Mouse (Mus musculus) adrenal gland, postnatal 10 days (tissue): ENCODE measurements around the gene Slc16a11. TPM values are rescaled to one million over a fixed set of nuclear protein-coding genes. Genes with fewer than 3 reads are reported as not detected.
A peak's percentile ranks its signal among the peaks of the same experiment; 100 is the strongest.

Experiments
- DNase-seq: peaks from one replicate; pipeline ENCODE4 v3.0.0; 2021; ENCODE audit warnings: mixed read lengths
- microRNA-seq: library from miRNA; unstranded; fragments of <30 nt; microRNA quantifications from one replicate; pipeline ENCODE4 v1.2.0, GENCODE M21; 2021
- total RNA-seq, 2 experiments: library from RNA; stranded (reverse); gene quantifications; 2 replicates each; pipeline ENCODE4 v1.2.3; 2021

Slc16a11 gene
- total RNA-seq, 2 experiments from 2014 or later = 1.3 to 2.5 TPM

- DNase-seq = no peak
Measured at GRCm38 (mm10) chr11:70251853-70252252, 39.3 kb downstream of the Slc16a11 start.

- peak; percentile 3 for DNase-seq
Measured at GRCm38 (mm10) chr11:70254337-70254736, 41.8 kb downstream of the Slc16a11 start.

- peak; percentile 70 for DNase-seq
Measured at GRCm38 (mm10) chr11:70254931-70255531, 42.5 kb downstream of the Slc16a11 start, which contains the start of gene Alox12. TSS of gene Alox12 (minus strand) at chr11:70255353.

GRCm38 (mm10) chr11:70259035-70259434 is 46.5 kb downstream of the Slc16a11 start:
- DNase-seq = no peak

GRCm38 (mm10) chr11:70265252-70265651 is 52.7 kb downstream of the Slc16a11 start:
- DNase-seq = no peak

GRCm38 (mm10) chr11:70265819-70266218 is 53.3 kb downstream of the Slc16a11 start:
- no peak for DNase-seq

Small RNA genes lying within 50 kb of the gene (microRNA-seq; reads per million reads assigned to microRNA genes)
- gene Mir195a (1,522 reads per million, percentile 80 among the genes with 10 or more reads in this experiment), gene Mir497 (not detected), gene Mir497b (not detected)

Other genes with a start within 250 kb of the Slc16a11 start
- 1 to 10 TPM in 1 of 2 experiments, under 1 TPM in 1; 0.70 to 1.2 TPM for gene Cldn7, start 248.0 kb upstream of the Slc16a11 start, total RNA-seq
- gene Ctdnep1, start 231.6 kb upstream of the Slc16a11 start, total RNA-seq = 100 to 1,000 TPM; 117 to 148 TPM
- 10 to 100 TPM; 66.8 to 71.4 TPM for gene Elp5, start 230.2 kb upstream of the Slc16a11 start, total RNA-seq
- gene Gabarap, start 221.6 kb upstream of the Slc16a11 start, total RNA-seq = 100 to 1,000 TPM; 339 to 345 TPM
- 10 to 100 TPM; 43.5 to 50.5 TPM for gene Phf23, start 217.0 kb upstream of the Slc16a11 start, total RNA-seq
- gene Dvl2, start 212.2 kb upstream of the Slc16a11 start, total RNA-seq = 10 to 100 TPM; 15.7 to 23.0 TPM
- gene Acadvl, start 197.3 kb upstream of the Slc16a11 start, total RNA-seq = 1,000 to 10,000 TPM; 1,467 to 1,540 TPM
- gene Dlg4, start 195.8 kb upstream of the Slc16a11 start, total RNA-seq = 10 to 100 TPM; 29.9 to 37.6 TPM
- gene Asgr1, start 158.7 kb upstream of the Slc16a11 start, total RNA-seq = 10 to 100 TPM; 35.0 to 76.1 TPM
- gene Asgr2, start 120.1 kb upstream of the Slc16a11 start, total RNA-seq = 10 to 100 TPM; 17.1 to 37.9 TPM
- gene Mgl2, start 82.4 kb upstream of the Slc16a11 start, total RNA-seq = 1 to 10 TPM; 2.1 to 2.5 TPM
- 1 to 10 TPM; 4.6 to 5.1 TPM for gene Clec10a, start 56.6 kb upstream of the Slc16a11 start, total RNA-seq
- 1 to 10 TPM; 3.8 to 6.2 TPM for gene Slc16a13, start 8.3 kb downstream of the Slc16a11 start, total RNA-seq
- gene Bcl6b, start 17.0 kb downstream of the Slc16a11 start, total RNA-seq = 10 to 100 TPM; 27.1 to 31.1 TPM
- gene 0610010K14Rik, start 25.2 kb downstream of the Slc16a11 start, total RNA-seq = 10 to 100 TPM; 58.6 to 62.3 TPM
- gene Gm21988, start 27.1 kb downstream of the Slc16a11 start, total RNA-seq = 1 to 10 TPM; 4.0 to 4.9 TPM
- gene Rnasek, start 27.1 kb downstream of the Slc16a11 start, total RNA-seq = 100 to 1,000 TPM; 139 to 162 TPM
- 1 to 10 TPM; 2.4 to 2.7 TPM for gene Alox12, start 42.6 kb downstream of the Slc16a11 start, total RNA-seq
- not detected for gene Alox12e, start 109.9 kb downstream of the Slc16a11 start, total RNA-seq
- 1 to 10 TPM; 2.0 to 2.5 TPM for gene Alox15, start 139.3 kb downstream of the Slc16a11 start, total RNA-seq
- 10 to 100 TPM; 23.2 to 24.6 TPM for gene Pelp1, start 197.3 kb downstream of the Slc16a11 start, total RNA-seq
- 10 to 100 TPM; 21.7 to 26.0 TPM for gene Arrb2, start 219.9 kb downstream of the Slc16a11 start, total RNA-seq
- gene Med11, start 239.2 kb downstream of the Slc16a11 start, total RNA-seq = 10 to 100 TPM; 16.1 to 18.5 TPM
- gene Zmynd15, start 246.7 kb downstream of the Slc16a11 start, total RNA-seq = 1 to 10 TPM in 1 of 2 experiments, under 1 TPM in 1; 0.93 to 1.8 TPM
- gene Cxcl16, start 247.2 kb downstream of the Slc16a11 start, total RNA-seq = 1 to 10 TPM; 4.2 to 5.8 TPM